Mouse (Mus musculus) thymus, postnatal 25 days (tissue): Measurements from ENCODE around the gene Nf1.
A peak's percentile ranks its signal among the peaks of the same experiment; 100 is the strongest.

Source experiments
- DNase-seq: peaks from one replicate; pipeline ENCODE4 v3.0.0; 2022

The Nf1 gene

DNA sequence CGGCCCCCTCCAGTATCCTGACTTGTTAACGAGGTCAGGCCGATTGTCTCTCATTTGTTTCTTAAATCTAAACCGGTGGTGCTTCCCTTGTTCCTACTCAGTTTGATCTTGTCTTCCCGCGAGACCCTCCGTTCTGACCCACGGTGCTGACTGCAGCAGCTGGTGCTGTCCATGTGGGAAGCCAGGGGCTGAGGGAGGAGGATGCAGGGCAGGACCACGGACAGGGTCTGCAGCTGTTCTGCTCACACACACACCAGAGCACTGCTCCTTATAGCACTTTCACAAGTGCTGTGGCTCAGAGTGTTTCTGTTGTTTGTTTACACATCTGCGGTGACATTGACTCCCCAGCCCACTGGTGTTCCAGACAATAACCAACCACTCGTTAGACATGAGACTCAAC, 254.0 kb downstream of the Nf1 start:
- DNase-seq = no peak

DNA sequence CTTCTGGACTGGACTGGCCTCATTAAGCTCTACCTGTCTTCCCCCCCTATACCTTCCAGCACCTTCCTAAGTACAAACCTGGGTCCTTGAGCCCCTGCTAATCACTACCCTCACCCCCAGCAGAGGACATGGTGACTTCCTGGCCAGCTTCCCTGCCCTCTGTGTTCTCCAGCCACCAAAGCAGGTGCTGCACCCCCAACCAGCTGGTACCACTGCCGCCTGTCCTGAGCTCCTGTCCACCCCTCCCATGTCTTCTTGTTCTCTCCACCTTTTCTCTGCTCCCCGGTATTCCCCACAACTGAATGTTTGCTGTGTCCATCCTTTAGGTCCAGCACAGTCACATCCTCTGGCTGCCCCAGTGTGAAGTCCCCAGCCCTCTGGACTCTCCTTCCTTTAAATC, 271.0 kb downstream of the Nf1 start:
- no peak for DNase-seq

DNA sequence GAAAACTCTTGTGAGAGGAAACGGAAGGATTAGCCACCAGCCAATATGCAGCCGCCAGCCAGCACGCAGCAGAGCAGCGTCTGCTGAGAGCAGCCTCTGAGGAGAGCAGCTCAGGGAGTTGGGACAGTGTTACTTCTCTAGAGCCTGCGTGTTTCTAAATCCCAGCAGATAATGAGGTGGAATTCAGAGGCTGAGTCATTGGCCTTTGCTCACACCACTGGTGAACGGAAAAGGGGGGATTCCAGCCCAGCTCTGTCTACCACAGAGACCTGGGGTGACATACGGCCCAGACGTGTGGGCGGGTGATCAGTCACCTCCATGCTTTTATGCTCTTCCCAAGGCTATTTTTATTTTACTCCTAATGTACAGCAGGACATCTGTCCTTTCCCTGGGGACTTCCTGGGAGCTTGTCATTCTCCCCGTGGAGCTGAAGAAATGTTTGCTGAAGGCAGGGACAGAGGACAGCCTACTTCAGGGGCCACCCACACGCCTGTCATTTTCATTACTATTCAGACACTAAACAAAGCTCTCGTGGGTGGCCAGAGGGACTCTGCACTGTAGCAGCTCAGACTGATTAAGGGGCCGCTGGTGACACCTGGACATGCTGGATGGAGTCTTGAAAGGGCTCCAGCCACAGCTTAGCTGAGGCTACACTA, 271.6 kb downstream of the Nf1 start:
- DNase-seq = peak; percentile 57

DNA sequence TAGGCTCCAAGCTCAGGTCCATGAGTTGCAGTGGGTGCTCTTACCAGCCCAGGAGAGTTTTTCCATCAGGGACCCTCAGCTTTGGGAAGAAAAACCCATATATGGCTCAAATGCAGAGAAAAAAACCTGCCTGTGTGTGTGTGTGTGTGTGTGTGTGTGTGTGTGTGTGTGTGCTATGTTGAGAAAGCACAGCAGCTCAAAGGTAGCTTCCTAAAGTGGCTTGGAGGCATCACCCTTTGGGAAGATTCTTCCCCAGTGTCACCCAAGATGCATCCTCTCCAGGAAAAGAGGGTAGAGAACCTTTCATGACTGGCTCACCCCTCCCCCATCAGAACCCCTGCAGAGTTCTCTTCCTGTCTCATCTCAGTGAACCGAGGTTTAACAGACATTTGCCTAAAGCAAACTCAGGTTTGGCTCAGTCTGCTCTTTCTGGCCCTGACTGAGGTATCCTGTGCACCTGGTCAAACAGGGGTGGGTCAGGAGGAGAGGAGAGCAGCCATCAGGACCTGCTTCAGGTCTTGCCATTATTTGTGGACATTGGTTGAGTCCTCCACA, 272.6 kb downstream of the Nf1 start:
- DNase-seq = peak; percentile 82

DNA sequence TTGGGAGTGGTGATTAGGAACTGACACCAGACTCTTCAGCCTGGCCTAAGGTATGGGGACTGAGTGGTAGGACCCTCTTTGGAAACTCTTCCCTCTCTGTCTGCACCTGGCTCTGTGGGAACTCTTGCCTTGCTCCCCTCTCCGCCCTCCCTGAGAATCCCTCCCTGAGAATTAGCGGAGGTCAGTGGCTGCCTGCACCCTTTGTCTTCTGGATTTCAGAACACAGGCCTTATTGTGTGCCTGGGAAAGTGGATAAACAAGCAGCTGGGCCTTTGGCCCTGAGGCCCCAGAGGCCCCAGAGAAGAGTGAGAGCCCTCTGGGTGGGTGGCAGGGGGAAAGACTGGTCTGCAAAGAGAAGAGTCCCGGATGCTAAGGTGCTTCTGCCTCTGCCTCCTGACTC, 273.6 kb downstream of the Nf1 start:
- no peak for DNase-seq

DNA sequence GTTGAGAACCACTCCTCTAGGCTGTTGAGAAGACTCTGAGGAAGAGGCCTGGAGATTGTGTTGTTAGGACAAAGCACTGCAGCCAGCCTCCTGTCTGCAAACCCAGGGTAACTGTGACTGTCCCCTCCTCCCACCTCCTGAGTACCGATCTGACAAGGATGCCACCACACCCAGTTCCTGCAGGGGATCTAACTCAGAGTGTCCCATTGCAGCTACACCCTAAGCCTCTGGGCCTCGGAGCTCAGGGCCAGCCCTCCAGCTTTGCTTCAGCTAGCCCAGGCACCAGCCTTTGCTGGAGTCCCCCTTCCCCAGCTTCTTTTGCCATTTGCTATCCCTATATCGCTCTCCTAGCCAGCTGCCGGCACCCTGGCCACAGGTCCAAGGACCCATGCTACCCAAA, 274.2 kb downstream of the Nf1 start:
- DNase-seq = peak; percentile 54

DNA sequence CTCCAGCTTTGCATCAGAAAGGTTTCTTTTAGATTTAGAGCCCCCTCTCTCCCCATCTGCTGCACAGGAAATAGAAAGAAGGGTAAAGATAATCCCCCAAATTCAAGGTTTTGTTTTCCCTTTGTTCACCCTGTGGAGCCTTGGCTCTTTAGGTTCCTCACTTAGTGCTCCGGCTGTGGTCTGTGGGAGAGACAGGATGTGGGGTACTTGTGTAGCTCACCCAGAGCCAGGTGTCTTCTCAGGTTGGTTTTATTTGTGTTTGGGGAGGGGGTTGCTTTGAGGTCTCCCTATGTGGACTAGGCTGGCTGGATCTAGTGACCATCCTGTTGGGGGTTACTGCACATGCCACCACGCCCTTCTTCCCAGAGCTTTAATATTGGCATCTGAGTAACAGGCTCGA, 275.4 kb downstream of the Nf1 start:
- peak; percentile 70 for DNase-seq

DNA sequence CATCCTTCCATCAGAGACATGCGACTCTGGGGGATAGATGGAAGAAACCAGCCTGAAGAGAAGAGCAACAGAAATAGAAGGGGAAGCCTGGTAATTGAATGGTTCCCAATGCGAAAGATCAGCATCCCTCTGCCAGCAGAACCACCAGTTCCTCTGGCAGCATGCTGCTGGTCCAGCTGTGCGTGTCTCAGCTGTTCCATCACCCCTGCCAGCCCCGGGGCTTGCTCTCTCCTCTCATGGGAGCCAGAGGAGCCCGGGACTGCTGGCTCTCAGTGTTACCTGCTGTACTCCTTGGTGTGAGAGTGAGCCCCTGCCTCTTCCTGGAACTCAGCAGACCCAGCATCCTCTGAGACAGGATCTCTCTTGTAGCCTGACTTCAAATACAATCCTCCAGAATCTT, 276.4 kb downstream of the Nf1 start:
- peak; percentile 32 for DNase-seq

DNA sequence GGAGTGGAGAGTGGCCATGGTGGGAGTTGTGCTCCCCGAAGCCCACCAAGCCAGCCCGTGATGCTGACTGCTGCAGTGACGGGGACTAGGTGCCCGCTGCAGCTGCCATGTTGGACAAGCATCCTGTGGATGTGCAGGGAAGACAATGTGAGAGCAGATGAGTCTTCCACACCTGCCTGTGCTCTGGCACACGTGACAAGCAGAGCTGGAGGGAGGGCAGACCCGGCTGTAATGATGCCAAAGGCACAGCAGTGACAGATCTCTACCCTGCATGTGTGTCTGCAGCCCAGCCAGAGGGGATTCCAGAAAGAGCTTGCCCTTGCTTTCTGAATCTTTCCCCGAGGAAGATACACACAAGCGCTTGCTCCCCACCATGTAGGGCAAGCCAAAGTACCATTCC, 278.5 kb downstream of the Nf1 start:
- peak; percentile 59 for DNase-seq

DNA sequence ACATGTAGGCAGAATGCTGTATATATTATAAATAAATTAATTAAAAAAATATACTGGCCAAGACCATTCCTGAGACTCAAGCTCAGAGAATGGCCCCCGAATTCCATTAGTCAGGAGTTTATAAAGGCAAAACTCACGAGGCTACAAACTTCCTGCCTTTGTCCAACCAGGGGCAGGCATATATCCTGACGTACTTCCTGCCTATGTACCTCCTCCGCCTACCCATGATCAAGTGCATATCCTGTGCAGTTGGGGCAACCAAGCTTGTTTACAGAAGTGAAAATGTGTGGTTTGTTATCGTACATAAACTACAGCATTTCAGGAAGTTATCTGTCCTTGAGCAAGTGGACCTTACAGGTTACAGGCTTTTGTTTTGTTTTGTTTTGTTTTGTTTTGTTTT, 283.5 kb downstream of the Nf1 start:
- DNase-seq = no peak

DNA sequence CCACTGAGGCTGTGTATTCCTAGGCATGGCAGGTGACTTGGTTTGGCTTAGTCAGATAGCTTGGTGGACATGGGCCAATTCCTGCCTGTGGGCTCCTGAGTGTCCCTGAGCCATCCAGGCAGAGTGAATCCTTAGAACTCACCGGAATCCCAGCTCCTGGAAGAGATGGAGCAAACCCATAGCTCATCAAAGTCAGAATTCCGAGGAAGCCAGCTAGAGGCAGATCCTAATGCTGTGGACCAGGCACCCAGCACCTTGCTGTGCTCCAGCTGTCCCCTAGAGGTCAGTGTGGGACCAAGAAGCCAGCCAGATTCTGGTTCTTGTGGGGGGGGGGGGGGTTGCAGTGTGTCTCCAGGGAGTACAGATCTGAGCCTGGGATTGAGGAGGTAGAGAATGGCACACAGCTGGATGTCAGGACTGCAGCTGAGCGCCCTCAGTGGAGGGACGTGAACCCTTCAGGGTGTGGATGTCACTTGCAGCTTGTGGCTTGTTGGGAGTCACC, 285.4 kb downstream of the Nf1 start:
- DNase-seq = peak; percentile 74

DNA sequence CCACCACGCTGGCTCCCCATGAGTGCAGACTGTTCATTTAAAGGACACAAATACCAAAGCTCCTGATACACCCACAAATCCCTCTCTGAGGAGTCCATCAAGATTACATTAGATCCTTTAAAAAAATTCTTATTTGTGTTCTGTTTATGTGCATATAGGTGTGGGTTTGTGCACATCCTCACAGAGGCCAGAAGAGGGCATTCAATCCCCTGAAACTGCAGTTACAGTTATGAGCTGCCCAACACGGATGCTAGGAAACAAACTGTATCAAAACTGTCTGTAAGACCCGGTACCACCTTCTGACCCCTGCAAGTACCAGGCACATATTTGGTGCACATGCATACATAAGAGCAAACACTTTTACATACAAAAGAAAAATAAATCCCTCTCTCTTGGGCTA, 289.2 kb downstream of the Nf1 start:
- DNase-seq = no peak

DNA sequence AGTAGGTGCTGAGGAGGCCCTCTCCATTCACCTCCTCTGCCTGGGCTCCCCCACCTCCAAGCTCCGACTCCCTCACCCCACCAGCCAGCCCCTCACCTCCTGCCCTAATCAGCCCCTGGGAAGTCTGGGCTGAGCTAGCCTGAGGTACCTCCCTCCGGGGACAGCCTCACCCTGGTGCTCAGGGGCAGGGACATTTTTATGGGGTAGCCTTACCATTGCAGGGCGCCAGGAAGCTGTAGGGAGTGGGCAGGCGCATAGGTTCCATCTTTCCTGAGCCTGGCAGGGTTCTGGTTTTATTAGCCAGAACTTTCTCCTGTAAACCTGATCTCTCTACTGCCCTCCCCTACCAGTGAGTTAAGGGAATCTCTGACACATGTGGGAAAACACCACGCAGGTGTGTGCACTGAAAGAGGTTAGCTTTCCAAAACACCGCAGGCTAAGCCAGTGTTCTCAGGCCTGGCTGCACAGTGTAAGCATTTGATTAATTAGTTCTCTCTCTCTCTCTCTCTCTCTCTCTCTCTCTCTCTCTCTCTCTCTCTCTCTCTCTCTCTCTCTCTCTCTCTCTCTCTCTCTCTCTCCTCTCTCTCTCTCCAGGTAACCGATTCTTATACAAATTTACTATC, 290.4 kb downstream of the Nf1 start:
- DNase-seq = no peak

DNA sequence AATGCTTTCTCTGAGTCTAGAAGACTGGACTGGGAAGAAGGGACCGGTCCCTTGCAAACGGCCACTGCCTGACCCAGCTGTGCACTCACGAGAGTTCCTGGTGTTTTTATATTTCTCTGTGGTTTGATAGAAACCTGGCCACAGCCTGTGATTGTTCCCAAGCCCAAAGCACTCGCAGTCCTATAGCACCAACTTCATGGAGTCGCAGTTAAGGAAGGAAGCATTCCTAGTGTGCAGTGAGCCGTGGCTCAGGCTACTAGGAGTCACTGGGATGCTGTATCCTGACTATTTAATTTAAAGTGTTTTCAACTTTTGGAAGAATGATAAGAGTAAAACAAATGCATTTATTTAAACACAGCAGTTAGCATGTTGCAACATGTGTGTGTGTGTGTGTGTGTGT, 291.0 kb downstream of the Nf1 start:
- no peak for DNase-seq
